Mouse (Mus musculus) urinary bladder, postnatal 4 days (tissue): ENCODE measurements around the gene Ccdc148.

ENCODE experiments used
- DNase-seq, 2 experiments: peaks; one replicate each; pipeline ENCODE4 v3.0.0; 2021 to 2022; ENCODE audit warnings: low spot score in 2 of 2

The Ccdc148 gene

DNA sequence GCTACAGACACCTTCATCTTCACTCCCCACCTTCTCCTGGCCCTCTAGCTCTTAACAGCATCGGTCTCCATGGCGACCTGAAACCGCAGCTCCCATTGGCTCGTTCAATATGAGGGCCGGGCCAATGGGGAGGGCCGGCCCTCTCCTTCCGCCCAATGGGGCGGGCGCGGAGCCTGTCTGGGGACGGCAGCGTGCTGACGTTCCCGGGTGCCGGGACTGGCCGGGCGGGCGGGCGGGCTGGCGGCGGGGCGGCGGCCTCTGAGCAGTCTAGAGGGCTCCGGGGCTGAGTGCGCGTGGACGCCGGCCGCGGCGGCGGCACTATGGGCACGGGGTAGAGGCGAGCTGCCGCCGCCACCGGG is at the start of gene Ccdc148, which contains the start of gene Pkp4:
Gene Ccdc148 (minus strand): TSS at position 79 of the 359 bp plus-strand sequence.
Gene Pkp4 (plus strand): TSS at position 246 of the 359 bp plus-strand sequence.
- DNase-seq, result peak; percentile 89 to 91

DNA sequence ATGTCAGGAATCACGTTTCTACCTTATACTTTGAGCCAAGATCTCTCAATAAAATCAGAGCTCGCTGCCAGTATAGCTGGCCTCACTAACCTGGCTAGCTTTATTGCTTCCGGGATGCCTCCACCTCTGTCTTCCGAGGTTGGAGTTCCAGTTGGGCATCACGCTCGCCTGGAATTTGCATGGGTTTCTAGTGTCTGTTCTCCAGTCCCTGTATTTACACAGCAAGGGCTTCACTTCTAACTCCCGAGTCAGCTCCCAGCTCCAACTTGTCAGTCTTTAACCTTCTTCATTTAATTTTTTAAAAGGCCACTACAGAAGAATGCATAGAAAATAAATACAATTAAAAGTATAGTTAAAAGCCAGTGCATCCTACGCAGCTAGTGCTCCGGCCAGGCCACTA is 47.8 kb upstream of the Ccdc148 start:
- DNase-seq, result no peak

DNA sequence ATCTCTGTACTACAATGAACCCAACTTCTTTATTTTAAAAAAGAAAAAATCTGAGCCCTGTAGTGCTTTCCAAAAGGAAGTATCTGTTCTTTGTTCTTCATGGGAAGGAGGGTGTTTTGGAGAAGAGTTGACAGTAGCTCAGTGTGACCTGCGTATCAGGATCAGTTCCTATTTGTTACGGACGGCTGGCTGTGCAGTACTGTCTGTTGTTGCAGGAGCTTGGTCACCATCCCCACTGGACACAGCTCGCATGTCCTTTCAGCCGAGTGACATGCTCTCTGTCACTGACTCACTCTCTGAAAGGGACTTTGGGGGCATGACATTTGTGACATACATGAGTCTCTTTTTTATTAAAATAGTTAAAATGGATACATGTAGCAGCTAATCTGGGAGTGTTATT is 47.2 kb upstream of the Ccdc148 start:
- DNase-seq, result no peak

DNA sequence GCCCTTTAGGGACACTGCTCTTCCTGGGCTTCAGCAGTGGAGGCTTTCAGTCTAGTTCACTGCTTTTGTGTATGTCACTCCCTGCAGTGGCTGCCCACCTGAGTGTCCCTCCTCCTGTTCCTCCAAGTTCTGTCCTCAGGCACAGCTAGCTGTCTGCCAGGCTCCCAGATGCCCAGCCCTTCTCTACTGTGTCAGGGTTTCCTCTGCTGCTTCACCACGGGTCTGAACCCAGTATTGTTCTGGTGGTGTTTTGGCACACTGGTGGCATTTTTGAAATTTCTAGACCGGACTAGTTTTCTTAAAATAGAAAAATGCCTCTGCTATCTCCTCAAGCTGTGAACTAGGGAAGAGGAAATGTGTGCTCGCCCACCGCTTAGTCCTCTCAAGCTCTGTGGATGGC is 46.8 kb upstream of the Ccdc148 start:
- no peak for DNase-seq

DNA sequence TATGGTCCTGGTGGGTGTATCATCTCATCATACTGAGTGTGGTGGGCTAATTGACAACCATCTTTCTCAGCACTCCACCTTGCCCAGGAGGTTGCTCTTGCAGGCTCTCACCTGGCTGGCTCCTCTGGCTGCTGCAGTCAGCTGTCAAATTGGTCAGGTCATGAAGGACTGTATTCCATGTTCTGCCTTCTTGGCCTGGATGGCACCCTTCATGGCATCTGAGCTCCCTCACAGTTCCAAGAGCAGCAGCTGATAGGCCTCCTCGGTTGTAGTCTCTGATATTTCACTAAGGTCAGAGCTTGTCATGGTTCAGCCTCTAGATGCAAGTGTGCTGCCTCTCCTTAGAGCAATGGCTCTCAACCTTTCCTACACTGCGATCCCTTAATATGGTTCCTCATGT is 45.7 kb upstream of the Ccdc148 start:
- no peak for DNase-seq

DNA sequence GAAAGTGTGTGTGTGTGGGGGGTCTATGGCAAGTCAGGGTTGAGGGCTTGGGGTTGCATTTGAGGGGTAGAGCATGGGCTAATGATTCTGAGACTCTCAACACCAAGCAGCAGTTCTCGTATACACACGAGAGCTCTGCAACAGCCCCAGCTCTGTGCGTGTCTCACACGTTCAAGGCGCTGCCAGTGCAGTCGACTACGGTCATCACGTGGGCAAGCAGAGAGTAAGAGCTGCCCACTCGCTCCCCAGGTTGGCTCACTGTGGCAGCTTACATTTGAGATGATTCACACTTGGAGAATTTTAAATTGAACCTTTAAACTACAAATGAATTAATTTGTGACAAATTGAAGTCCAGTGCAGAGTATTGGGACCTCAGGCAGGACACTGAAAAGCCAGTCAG is 44.6 kb upstream of the Ccdc148 start:
- no peak for DNase-seq

DNA sequence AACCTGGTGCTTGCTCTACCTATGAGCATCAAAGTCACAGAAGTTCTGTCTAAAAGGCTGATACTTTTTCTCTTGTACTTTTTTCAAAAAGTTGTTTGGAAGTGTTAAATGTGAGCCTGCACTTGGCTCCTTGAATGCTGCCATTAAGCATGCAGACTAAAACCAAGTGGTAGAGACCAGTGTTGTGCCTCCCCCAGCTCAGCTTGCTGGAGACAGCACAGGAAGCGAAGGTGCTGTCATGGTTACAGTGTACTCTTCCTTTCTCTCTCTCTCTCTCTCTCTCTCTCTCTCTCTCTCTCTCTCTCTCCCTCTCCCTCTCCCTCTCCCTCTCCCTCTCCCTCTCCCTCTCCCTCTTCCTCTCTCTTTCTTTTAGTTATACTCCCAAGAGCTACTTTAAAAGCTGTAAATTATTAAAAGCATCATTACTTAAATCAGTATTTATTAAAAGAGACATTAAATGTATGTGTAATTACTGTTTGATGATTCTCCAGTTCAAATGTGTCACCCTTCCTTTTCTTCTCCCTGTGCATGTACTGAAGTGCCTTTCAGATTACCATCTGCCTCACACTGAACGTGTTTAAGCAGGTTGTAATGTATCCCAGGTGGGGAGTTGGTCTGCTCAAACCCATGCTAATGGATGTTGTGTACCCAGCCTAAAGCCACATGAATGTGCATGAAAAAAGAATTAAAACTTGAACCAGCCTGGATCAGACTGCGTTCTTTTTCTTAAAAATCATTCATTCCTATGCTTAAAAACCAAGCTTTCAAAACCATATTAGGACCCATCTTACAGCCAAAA is 43.3 kb upstream of the Ccdc148 start:
- DNase-seq, result no peak

DNA sequence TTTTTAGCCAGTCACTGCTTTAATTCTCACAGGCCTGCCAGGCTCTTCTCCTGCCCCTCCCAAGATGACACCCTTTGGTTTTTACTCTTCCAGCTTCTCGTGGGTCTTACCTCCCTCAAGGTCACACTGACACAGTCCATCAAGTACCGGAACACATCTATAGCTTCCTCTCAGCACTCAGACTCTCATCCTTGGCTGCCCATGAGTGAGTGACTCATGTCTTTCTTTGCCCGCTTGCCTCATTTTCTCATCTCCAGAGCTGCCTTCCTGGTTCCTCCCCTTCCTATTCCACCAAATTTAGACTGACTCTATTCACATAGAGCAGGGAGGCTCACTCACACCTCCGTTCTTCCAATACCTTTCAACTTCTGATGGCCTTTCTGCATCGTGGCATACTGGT is 42.4 kb upstream of the Ccdc148 start:
- no peak for DNase-seq

DNA sequence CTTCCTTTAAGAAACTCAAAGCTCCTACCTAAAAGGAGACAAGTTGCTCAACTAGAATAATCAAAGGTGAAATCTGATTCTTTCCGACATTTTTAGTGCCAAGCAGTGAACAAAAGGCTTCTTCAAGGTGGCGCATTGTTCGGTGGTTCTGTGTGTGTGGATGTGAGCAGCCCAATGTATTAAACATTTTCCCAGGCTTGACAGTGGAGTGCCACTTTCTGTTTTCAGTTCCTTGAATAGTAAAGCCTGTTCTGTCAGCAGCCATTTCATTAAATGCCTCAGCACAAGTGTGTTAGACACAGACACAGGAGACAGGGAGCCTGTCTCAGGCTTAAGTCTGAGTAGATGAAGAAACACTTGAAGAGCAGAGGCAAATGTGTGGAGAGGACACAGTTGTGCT is 40.0 kb upstream of the Ccdc148 start:
- no peak for DNase-seq

DNA sequence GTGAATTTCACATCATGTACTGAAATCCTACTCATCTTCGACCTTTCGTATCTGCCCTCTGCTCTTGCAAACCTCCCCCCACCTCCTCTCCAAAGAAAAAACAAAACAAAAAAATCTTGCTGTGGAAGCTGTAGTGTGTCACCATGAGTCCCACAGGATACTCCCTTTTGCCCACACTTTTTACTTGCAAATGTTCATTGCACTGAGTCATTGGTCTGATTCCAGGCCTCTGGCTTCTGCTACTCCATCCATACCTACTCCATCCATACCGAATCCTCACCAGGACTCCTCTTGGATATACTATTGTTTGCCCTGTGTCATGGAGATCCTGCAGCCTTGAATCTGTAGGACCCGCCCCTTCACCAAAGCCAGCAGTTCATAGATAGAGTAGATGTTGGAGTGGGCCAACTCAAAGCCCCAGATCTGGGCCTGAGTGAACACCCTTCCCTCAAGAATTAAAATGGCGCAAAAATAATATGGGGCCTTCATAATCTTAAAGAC is 39.0 kb upstream of the Ccdc148 start:
- DNase-seq, result no peak

DNA sequence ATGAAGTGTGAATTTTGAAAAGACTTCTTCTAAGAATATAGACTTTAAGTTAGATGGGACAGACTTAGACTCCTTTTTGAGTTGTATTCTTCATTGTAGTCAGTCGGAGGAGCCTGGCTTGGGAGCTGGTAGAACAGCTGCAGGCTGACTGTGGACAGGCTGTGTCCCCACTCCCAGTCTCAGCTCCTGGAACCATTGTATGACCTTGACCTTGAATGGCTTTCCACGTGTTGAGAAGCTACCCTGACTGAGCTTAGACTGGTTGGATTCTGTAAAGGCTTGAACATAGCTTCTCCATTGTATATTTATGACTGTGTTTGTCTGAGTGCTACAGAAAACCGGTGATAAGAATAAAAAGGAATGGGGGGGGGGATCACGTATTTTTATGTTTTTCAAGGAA is 36.7 kb upstream of the Ccdc148 start:
- no peak for DNase-seq

DNA sequence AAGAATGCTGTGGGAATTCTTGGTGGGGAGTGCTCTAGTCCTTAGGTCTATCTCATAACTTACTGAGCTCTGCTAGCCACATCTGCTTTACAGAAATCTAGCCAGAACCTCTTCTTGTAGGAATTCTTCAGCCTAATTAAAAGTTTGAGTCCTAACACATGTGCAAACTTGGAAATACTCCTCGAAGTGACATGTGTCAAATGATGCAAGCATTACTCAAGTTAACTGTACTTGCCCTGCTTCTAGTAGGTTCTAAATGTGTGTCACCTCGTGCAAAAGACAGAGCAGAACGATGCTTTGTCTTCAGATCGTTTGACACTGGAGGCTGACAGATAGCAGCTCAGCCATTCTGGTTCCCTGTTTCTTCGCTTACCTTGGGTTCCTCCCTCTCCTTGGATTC is 32.6 kb upstream of the Ccdc148 start:
- DNase-seq, result no peak

DNA sequence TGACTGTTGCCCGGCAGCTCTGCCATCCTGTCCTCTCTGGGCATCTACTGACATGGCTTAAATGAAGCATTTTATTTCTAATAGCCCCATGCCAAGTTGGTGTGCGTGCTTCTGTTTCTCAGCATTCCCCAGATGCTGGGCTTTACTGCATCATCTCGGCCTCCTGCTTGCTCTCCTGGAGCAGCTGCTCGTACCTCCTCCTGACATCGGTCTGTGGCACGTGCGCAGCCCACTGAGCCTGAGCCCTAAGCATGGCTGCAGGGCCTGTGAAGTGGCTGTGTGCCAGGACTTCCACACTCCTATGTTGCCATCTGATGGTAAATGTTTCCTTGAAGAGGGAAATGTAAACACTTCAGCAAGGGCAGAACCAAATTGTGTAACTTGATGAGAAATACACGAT is 31.0 kb upstream of the Ccdc148 start:
- no peak for DNase-seq

DNA sequence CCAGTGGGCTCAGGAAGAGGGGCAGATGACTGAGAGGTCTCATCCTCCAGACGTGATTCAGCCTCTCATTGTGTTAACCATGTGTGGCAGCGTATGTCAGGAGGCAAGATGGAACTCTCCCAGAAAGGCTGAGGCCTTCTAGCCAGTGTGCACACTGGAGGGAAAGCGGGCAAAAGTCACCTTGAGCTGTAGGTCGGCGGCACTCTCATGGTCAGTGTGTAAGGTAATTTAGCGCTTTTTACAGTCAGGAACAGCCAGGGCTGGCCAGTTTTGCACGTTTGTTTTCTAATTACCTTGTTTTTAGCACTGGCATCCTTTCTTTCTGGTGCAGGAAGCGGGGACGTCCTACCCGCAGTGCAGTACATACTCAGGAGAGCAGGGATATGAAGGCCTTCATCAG is 29.7 kb upstream of the Ccdc148 start:
- DNase-seq, result no peak

DNA sequence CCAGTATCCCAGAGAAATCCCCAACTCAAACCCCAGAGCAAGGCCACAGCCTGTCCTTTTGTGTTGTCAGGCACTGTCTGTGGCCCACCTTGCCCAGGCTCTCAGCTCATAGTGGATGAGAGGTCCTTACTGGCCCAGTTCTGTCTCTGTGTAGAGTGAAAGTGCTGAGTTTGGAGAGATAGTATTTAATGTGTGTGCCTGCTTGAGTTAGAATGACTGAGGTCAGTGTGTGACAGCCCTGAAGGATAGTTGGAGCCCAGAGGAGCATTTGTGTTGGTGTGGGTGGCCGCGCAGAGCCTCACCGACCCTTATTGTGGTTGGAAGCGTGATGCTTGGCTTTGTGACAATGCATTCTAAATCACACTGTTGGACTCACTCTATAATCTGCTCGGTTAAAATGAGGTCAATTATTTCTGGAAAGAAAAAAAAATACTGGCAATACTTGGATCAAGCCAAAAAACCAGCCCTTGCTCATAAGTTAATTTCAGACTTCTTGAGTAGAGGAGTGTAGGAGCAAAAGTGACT is 29.2 kb upstream of the Ccdc148 start:
- DNase-seq, result no peak

DNA sequence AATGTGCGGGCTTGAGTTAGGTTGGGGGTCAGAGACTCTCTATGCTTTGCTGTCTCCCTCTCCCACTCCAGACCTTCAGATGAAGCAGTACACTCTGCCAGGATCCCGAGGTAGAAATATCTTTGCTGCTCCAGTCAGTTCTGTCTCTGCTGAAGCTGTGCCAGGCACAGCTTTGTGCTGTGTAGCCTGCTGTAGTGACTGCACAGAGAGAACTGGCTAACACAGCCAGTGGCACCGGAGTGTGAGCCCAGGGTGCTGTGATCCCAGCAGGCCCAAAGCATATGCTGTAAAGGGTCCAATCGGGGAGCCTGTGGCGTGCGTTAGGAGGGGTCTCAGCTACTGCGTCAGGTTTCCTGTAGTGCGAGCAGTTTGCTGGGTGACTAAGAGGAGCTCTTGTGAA is 27.8 kb upstream of the Ccdc148 start:
- no peak for DNase-seq

DNA sequence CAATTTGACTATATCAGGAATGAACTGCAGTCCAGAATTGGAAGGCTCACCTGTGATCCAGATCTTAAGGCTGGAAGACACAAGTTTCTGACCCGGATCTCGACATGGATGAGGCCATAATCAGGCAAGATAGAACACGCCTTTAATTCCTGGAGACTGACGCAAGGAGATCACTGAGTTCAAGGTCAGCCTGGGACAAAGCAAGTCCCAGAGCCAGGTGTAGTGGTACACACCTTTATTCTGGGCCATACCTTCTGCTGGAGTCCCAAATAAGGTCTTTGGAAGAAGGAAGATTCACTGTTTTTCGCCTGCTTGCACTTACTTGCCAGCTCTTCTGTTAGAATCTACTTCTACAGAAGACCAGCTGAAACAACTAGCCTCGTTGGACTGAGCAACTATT is 26.5 kb upstream of the Ccdc148 start:
- DNase-seq, result no peak

DNA sequence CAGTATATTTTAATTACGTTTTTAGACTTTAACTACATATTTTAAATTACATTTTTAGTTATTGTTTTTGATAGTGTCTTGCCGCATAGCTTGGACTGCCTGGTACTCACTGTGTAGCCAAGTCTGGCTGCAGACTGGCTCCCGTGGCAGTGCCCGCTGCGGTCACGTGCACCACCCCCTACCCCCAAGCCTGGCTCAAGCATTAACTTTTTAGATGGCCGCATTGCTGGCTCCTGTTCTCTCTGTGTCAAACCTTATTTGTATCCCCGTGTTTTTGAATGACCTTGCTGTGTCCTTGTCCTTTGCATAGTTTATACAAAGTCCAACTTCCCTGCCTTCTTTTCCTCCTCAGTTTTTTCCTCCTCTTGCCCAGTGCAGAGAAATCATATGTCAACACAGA is 25.6 kb upstream of the Ccdc148 start:
- DNase-seq, result no peak

DNA sequence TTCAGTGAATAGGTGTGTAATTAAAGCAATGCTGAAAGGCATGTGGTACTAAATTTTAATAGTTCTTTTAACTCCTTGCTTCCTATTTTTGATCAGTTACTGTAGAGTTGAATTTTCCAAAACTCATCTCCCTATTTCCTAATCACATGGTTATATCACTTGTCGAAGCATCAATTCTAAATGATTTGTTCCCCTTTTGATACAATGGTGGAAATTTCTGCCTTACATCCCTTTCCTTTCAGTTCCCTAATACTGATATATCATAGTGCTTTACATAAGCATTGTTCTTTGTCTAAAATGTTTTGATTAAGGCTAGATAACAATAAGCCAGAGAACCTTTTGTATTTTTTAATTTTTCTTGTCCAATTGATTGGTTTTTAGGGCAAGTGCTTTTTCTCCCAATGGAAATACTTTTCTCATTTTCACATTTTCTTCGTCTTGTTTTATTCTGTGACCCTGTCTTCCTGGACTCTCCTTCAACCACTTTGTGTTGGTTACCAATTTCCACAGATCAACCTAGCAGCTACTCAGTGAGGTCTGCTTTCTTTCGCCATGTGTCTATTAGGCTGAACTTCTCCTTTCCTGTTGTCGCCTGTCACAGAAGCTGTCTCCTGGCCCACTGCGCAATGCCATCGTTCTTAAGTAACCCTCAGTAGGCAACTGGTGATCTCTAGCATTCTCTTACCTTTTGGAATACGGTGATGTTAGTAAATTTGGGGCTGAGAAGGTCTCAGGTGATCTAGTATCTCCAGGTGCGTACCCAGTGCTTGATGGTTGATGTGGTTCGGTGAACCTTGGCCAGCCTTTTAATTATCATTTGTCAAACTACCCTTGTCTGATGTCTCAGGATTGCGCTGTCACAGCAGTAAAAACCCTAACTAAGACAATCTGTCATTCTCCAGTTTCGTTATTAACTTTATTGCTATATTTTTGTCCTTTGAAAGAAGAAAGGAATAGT is 23.9 kb upstream of the Ccdc148 start:
- DNase-seq, result no peak

DNA sequence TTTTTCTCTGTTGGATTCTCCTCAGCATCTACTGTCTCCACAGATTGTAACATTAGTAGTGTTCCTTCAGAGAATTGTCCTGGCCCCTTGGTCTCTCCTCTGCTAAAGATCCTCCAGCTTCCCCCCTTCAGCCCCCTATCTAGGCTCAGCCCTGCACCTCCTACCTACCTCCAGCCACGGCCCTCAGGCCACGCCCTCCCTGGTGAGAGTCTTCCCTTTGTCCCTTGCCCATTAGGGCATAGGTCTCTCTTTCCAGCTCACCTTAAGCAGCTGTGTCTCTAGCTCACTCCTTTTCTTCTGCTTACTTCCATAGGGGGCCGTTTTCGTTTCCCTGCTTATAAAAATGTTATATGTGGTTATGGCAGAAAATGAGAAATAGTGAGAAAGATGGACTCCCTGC is 23.1 kb upstream of the Ccdc148 start:
- no peak for DNase-seq

DNA sequence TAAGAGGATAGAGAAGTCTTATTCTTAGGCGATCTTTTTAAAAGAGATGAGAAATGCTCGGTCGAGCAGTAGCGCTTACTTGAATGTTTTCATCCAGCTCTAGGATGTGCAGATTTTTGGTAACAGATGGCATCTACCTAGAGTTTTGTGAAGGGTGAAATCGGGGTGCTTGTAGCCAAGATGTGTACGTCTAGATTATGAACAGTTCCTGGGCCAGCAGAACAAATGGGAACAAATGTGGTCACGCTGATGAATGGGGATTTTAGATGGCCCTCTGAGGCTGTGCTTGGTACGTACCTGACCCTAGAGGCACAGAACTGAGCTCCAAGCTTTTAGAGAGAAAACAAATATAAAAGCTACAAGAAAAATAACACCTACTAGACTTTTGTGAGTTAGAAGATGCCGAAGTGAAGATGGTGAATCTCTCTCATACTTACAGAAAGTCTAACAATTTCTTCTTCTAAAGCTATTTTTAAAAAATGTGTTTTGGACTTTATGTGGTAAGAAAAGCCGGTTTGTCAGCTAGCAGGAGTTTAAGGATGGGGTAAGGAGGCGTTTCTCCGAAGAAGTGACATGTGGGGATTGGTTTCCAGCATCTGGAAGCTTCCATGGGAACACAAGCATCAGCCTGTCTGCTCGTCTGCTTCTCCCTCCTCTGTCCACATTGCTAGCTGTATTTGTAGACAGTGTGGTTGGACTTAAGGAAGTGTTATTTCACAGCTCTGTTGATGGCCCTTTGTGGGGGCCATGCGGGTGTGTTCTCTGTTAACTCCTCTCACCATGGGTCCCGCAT is 21.0 kb upstream of the Ccdc148 start:
- DNase-seq, result no peak

DNA sequence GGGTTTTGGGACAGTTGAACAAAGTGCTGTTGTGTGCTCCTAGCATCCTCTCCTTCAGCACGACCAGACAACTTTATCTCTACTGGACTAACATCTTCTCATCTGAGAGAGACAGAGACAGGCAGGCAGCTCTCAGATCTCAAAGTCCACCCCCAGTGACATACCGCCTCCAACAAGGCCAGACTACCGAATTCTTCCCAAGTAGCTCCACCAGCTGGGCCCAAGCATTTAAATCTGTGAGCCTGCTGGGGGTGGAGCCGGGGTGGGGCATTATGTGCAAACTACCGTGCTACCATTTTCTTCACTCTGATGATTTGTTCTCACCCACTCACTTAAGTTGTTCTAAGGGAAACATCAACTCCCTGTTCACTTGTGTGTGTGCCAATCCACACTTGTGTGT is 19.0 kb upstream of the Ccdc148 start:
- DNase-seq, result no peak
